Mouse (Mus musculus) brain, adult 2 months (tissue): Measurements from ENCODE around the gene Tnr.

Experiments used
- DNase-seq: peaks from one replicate; pipeline ENCODE4 v3.0.0; 2011; ENCODE audit warnings: low read depth, low spot score

Tnr gene

DNA sequence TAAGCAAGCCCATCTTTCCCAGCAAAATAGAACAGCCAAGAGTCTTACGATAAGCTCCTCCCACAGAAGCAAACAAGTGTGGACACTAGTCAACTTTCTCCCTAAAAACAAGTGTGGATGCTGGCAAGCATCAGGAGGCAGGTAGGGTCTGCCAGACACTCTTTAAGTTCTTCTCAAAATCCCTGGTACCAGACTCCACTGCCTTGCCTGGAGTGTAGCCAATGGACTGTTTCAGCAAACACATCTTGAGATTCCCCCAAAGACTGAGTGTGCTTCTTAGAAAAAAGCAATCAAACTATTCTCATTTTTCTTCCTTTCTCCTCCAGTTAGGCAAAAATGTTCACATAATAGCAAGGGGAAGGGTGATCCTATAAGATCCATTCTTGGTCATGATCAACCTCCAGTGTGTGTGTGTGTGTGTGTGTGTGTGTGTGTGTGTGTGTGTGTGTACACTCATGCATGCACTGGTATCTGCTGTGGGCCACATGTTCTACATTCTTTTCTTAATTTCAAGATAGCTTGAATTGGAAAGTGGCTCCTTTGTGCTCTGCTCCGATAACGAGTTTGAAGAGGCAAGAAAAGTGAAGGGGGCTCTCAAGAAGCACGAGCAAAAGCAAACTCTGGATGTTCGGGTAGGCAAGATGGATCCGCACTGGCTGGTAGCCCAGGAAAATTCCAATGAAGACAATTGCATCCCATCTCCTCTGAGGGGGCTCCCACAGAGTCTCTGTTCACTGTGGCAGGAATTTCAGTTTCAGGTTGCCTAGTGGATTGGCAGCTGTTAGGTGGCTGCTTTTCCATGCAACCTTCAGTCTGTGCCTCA, 346.3 kb downstream of the Tnr start:
- DNase-seq = no peak

GRCm38 (mm10) chr1:159872866-159873265, 349.3 kb downstream of the Tnr start:
- DNase-seq = peak; percentile 84

- peak; percentile 47 for DNase-seq
These were observed 355.1 kb downstream of the Tnr start for GRCm38 (mm10) chr1:159878681-159879080.

GRCm38 (mm10) chr1:159879866-159880265, 356.3 kb downstream of the Tnr start:
- peak; percentile 78 for DNase-seq

DNA sequence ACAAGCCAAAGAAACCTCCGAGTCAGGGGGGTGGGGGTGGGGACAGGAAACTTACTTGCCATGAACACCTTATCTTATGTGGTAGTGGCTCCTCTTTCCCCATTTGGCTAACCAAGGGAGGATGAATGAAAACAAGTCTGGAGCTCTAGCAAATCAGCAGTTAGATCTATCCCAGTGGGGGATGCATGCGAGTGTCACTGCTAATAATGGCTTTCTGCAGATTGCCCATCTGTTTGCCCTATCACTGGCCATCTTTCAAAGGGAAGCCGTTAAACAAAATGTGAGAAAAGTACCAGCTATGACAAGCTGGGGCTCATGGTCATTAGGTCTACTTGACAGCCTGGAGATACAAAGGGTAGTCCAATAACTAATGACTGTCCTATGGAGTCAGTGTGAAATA, 361.9 kb downstream of the Tnr start:
- DNase-seq = peak; percentile 28

GRCm38 (mm10) chr1:159888611-159889010, 365.0 kb downstream of the Tnr start:
- DNase-seq = peak; percentile 67

GRCm38 (mm10) chr1:159889012-159889765, 365.6 kb downstream of the Tnr start:
- peak; percentile 88 for DNase-seq

- peak; percentile 26 for DNase-seq
These were observed 367.0 kb downstream of the Tnr start for GRCm38 (mm10) chr1:159890524-159890923.

DNA sequence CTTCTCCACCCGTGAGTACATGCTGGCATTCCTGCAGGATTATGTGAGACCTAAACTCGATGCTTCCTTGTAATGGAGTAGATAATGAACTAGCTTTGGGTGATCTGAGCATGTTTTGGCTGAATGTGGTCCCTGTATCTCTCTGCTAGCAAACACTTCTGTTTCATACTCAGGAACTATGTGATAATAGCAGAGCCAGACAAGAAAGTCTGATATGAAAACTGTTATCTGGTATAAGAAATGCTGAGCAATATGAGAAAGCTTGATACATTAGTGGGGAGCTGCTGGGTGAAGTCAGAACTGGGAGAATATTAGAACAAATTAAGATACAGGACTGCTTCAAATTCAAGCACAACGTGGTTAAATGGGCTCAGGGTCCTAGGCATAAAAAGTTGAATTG, 371.5 kb downstream of the Tnr start:
- no peak for DNase-seq

DNA sequence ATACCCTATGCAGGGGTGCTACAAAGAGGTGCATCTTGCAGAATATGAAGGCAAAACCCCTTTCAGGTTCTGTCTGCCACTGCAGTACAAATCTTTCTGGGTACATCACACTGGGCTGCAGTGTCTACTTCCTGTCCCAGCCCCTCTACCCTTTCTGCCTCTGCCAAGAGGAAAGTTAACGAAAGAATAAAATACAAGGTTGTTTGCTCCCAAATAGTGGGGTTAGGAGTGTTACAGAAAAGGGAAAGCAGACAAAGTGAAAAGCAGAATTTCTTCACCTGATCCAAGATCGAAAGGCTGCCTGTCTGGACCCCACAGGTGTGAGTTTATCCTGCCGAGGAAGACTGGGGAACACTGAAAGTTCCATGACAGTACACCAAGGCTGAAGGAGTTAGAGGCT, 376.4 kb downstream of the Tnr start:
- DNase-seq = no peak

DNA sequence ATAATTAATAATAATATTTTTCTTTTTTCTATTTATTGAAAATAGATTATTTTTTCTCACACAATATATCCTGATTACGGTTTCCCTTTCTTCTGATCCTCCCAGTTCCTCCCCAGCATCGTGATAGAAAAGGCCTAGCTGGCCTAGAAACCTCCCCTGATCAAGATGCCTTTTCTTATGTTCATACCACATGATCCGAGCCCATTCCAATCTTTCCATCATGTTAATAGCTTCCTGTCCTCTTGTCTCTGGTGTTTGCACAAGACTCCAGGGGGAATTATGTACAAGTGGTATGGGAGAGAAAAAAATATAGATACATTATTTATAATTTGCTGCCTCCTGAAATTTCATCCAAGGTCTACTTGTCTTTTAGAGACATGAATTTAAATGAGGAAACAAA, 377.1 kb downstream of the Tnr start:
- no peak for DNase-seq

DNA sequence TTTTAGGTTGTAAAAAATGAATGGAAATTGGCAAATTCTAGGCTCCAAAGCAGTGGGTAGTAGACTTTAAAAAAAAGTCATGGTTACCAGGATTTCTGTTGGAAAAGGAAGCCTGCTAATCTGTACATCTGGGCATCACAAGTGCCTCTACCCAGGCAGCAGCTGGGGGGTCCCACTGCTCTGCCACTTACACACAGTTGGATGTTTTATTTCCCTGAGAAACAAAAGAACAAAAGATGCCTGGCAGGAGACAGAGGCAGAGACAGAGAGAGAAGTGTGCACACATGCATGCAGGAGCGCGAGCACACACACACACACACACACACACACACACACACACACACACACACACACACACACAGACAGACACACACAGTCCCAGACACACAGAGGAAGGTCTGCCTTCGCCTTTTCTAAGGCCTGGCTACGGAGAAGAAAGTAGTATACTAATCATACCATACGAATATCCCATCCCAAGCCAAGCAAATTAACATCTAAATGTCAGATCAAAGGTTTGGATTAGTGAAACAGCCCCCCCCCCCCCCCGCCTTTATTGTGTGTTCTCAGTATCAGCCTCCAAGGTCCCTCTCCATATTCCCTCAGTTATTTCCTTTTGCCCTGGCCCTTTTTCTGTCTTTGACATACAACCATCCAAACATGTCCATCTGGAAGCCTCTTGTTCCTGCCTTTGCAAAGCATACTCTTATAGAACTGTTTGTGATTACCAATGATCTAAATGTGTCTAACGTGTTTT, 378.0 kb downstream of the Tnr start:
- no peak for DNase-seq

DNA sequence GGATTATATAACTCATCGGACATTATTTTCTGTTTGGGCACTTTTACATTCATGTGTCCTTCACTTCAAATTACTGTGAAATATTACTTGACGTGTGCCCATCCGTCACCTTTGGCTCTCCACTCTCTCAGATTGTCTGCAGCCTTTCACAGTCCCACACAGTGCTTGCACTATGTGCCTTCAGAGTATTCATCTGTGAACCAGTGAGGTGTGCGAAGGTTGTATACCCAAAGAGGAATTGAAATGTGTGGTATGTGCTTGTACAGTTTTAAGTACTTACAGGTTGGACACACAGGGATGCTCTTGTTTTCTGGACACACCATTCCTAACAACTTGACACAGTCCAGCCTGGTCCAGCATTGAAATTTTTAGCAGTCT, 378.5 kb downstream of the Tnr start:
- no peak for DNase-seq

DNA sequence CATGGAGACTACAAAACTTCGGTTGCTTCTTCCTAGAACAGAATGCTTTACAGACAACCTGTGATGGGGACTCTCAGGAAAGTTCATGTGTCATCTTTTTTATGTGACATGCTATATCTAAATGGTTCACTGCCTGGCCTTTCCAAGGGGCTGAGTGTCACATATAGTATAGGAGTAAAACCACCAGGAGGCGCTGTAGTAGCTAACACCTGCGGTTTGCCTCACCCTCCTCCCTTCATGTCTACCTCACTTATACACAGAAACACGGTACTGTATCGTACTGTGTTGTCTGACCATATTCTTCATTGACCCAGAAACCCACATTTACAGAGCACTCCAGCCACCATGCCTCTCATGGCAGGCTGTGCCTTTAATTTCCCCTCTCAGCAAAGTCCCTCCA, 387.4 kb downstream of the Tnr start:
- peak; percentile 44 for DNase-seq

DNA sequence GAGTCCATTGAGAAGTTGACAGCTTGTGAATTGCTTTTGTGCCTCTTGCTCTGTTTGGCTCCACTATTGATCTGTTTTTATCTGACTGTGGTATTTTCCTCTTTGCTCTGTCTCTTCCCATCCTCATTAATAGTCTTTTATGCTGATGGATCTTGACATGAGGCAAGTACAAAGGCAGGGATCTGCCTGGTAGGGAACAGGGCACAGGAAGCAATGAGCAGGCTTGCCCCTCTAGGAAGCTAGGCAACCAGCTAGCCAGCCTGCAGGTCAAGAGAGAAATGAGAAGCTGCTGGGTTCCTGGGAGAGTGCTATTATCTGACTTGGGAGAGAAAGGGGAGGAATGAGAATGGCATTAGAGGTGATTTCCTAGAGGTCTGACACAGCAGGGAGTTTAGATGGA, 391.2 kb downstream of the Tnr start:
- DNase-seq = no peak

DNA sequence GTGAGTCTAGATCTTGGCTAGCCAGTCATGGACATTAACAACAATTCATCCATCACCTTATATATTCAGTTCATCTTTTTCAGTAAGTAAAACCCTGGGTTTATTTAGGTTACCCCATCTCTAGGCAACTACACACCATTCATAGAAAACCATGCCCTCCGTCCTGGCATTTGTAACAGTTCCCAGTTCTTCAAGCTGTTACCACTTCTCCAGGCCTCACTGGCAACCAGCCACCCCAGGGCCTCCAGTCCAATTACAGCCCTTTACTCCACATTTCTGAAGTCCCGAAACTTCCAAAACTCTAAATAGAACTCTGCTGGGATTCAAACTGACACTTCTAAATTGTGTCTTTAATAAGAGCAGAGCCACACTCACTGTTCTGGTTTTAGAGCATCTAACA, 397.0 kb downstream of the Tnr start:
- no peak for DNase-seq

DNA sequence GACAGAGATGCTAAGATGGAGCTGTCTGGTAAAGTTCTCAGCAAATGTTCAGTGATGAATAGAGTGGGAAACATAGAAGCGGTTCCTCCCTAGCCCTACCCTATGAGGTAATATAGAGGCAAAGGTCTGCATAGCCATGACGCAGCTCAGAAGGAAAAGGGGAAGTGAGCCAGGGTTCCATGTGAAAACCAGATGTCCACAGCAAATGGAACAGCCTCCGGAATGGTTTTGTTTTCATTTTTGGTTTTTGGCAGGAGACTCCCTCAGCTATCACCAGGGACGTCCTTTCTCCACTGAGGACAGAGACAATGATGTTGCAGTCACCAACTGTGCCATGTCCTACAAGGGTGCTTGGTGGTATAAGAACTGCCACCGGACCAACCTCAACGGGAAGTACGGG, 399.4 kb downstream of the Tnr start:
- DNase-seq = no peak

DNA sequence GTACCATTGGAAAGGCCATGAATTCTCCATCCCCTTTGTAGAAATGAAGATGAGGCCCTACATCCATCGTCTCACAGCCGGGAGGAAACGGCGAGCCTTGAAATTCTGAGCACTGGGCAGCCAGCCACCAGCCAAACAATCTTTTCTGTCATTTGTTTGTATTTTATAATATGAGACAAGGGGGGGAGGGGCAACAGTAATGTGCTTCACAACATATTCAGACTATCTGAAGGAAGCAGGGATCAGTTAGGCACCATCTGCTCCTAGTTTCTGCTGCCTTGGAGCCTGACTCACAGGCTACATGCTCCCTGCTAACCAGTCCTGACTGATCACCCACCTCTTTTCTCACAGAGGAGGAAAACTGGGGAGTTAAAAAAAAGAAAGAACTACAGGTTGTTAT, 400.5 kb downstream of the Tnr start:
- DNase-seq = peak; percentile 68

DNA sequence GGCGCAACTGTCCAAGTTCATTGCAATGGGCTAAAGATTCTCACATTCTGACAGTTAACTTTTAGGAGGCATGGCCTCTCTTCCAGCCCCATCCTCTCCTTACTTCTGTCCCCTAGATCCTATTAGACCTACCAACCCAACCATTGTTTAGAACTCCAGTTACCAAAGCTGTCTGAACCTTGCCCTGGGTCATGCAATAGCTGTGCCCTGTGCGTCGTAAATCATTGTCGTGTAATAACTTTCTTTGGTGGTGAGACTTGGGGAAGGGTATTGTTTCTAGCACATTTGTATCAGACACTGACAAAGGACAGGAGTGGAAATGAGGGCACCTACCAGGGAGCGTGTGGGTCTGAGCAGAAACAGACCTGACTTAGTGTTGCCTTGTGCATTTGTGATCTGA, 401.1 kb downstream of the Tnr start:
- DNase-seq = no peak

- no peak for DNase-seq
These were observed 405.2 kb downstream of the Tnr start for GRCm38 (mm10) chr1:159928681-159929335.

GRCm38 (mm10) chr1:159932092-159932491, 408.5 kb downstream of the Tnr start:
- DNase-seq = no peak

DNA sequence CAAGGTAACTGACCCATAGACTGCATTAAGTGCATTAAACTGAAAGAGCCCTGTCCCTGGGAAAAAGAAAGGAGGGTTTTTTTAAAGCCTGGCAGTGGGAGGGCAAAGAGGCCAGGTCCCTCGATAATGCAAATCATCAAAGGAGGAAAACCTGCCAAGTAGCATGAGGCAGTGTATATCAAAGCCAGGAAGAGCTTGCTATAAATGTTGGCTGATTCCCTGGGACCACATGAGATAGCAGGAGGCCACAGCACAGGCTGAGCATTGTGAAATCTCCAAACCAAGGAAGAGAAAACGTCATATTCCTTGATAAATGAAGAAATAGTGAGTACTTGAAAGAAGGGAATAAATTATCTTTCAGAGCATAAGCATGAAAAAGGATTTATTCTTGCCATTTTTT, 409.0 kb downstream of the Tnr start:
- DNase-seq = no peak
